Mouse (Mus musculus) heart, embryonic 11.5 days (tissue): ENCODE measurements around the gene Ndel1. TPM values are rescaled to one million over a fixed set of nuclear protein-coding genes. Genes with fewer than 3 reads are reported as not detected.

Experiments
- ATAC-seq: fragments of 200-750 bp; cut with Nextera tagmentation; replicated peaks from 2 replicates; pipeline ENCODE4 v1.8.0; 2017; ENCODE audit warnings: moderate library complexity; ENCODE audit not compliant: insufficient number of reproducible peaks, low FRiP score, low TSS enrichment
- H3K27ac ChIP-seq: fragments of 300-500 bp; sonication (generic); 2 replicates; pipeline ENCODE4 v1.5.1; 2014; ENCODE audit warnings: mild to moderate bottlenecking, low read depth, low read length
- H3K27me3 ChIP-seq: fragments of 300-500 bp; sonication (generic); 2 replicates; pipeline ENCODE4 v1.6.1; 2014; ENCODE audit warnings: mild to moderate bottlenecking, low read length, mixed read lengths; ENCODE audit not compliant: control insufficient read depth, insufficient read depth
- H3K36me3 ChIP-seq: fragments of 300-500 bp; sonication (generic); 2 replicates; pipeline ENCODE4 v1.6.1; 2014; ENCODE audit warnings: mild to moderate bottlenecking, low read length, moderate library complexity, mixed read lengths; ENCODE audit not compliant: control insufficient read depth, insufficient read depth
- H3K4me1 ChIP-seq: fragments of 300-500 bp; sonication (generic); 2 replicates; pipeline ENCODE4 v1.6.1; 2014; ENCODE audit warnings: low read length; ENCODE audit not compliant: control insufficient read depth, insufficient read depth
- H3K4me2 ChIP-seq: fragments of 300-500 bp; sonication (generic); 2 replicates; pipeline ENCODE4 v1.6.1; 2014; ENCODE audit warnings: mild to moderate bottlenecking, moderate library complexity
- H3K4me3 ChIP-seq: fragments of 300-500 bp; sonication (generic); 2 replicates; pipeline ENCODE4 v1.5.1; 2014; ENCODE audit warnings: low read depth, low read length
- H3K9ac ChIP-seq: fragments of 300-500 bp; sonication (generic); 2 replicates; pipeline ENCODE4 v1.6.1; 2014; ENCODE audit warnings: mild to moderate bottlenecking, low read depth, low read length, moderate library complexity
- H3K9me3 ChIP-seq: fragments of 300-500 bp; sonication (generic); replicated peaks from 2 replicates; pipeline ENCODE4 v1.6.1; 2016; ENCODE audit warnings: low read length; ENCODE audit not compliant: control insufficient read depth
- WGBS: fragments of 180-500 bp; shearing (Covaris S2); extraction: QIAGEN DNeasy Blood & Tissue Kit; methylation state at CpG from one replicate; pipeline ENCODE4 v1.1.7; 2014; ENCODE audit not compliant: insufficient replicate concordance; 5-methylcytosine and 5-hydroxymethylcytosine counted together
- polyA plus RNA-seq: library from polyadenylated mRNA; unstranded; fragments of >200 nt; fragmentation: Nextera tagmentation; extraction: Ambion mirVana; gene quantifications from 2 replicates; pipeline ENCODE4 v1.2.1, GENCODE M21; 2014

Gene Ndel1
- polyA plus RNA-seq, 1 experiment from 2014 or later: 52.5 TPM

- H3K4me3 ChIP-seq: no peak overlapping the region
- WGBS: 75% methylated on average over 7 of the region's 7 CpGs
- H3K9me3 ChIP-seq: no peaks in the 10 kb centered on the region
- peaks cover 23% of the 10 kb centered on the region for H3K4me1 ChIP-seq
- ATAC-seq: no peak
- no peak overlapping the region for H3K9ac ChIP-seq
- no peaks in the 10 kb centered on the region for H3K27me3 ChIP-seq
- no peak overlapping the region for H3K4me2 ChIP-seq
- peaks cover 26% of the 10 kb centered on the region for H3K36me3 ChIP-seq
- no peak overlapping the region for H3K27ac ChIP-seq
These were observed 95.5 kb downstream of the Ndel1 start for GRCm38 (mm10) chr11:68776147-68776655.

Other genes starting within 250 kb of the Ndel1 start
- 150 and 190 TPM in 2 replicates for gene Myh10, start 180.3 kb downstream of the Ndel1 start, polyA plus RNA-seq
- 0.11 and 0.18 TPM in 2 replicates for gene Rnf222, start 16.7 kb upstream of the Ndel1 start, polyA plus RNA-seq
- gene Rpl26, start 29.7 kb upstream of the Ndel1 start, polyA plus RNA-seq: 719 and 795 TPM in 2 replicates
- not detected in 2 replicates for gene Odf4, start 55.2 kb upstream of the Ndel1 start, polyA plus RNA-seq
- 9.0 and 12.3 TPM in 2 replicates for gene Arhgef15, start 85.6 kb upstream of the Ndel1 start, polyA plus RNA-seq
- 1.5 and 1.6 TPM in 2 replicates for gene Slc25a35, start 96.3 kb upstream of the Ndel1 start, polyA plus RNA-seq
- 67.0 and 70.6 TPM in 2 replicates for gene Rangrf, start 103.3 kb upstream of the Ndel1 start, polyA plus RNA-seq
- gene Pfas, start 136.6 kb upstream of the Ndel1 start, polyA plus RNA-seq: 17.3 and 24.0 TPM in 2 replicates
- gene Ctc1, start 144.1 kb upstream of the Ndel1 start, polyA plus RNA-seq: 41.3 and 48.3 TPM in 2 replicates
- gene Aurkb, start 173.8 kb upstream of the Ndel1 start, polyA plus RNA-seq: 89.2 and 89.6 TPM in 2 replicates
- gene Borcs6, start 187.9 kb upstream of the Ndel1 start, polyA plus RNA-seq: 7.7 and 9.8 TPM in 2 replicates
- gene Tmem107, start 198.9 kb upstream of the Ndel1 start, polyA plus RNA-seq: 26.4 and 28.2 TPM in 2 replicates
- 89.7 and 94.7 TPM in 2 replicates for gene Vamp2, start 216.6 kb upstream of the Ndel1 start, polyA plus RNA-seq
- 6.2 and 6.3 TPM in 2 replicates for gene Per1, start 223.4 kb upstream of the Ndel1 start, polyA plus RNA-seq
- 0.35 and 0.64 TPM in 2 replicates for gene Hes7, start 248.5 kb upstream of the Ndel1 start, polyA plus RNA-seq